Mouse (Mus musculus): ENCODE measurements around the gene Mthfd1l. TPM values are rescaled to one million over a fixed set of nuclear protein-coding genes. Genes with fewer than 3 reads are reported as not detected.

Mthfd1l gene
- polyA plus RNA-seq, 2 experiments from 2014 or later, result 13.4 to 21.5 TPM

Other genes starting within 250 kb of the Mthfd1l start
- under 1 TPM in 1 of 2 experiments, not detected in 1; 0.05 TPM for gene Plekhg1, start 232.8 kb upstream of the Mthfd1l start, polyA plus RNA-seq (2017; shearing (Covaris generic))